Mouse (Mus musculus) lung, postnatal 14 days (tissue): ENCODE measurements around the gene Krtap19-3.

Source experiments
- DNase-seq: peaks from one replicate; pipeline ENCODE4 v3.0.0; 2021

The Krtap19-3 gene

GRCm38 (mm10) chr16:88877938-88878337, at the start of gene Krtap19-3:
Gene Krtap19-3 (minus strand): TSS chr16:88878038.
- no peak for DNase-seq

GRCm38 (mm10) chr16:88896357-88896756, 18.5 kb upstream of the Krtap19-3 start, which contains the start of gene Krtap19-5:
Gene Krtap19-5 (minus strand): TSS chr16:88896457.
- DNase-seq = no peak

GRCm38 (mm10) chr16:88886870-88887269, 9.0 kb upstream of the Krtap19-3 start:
- no peak for DNase-seq

DNA sequence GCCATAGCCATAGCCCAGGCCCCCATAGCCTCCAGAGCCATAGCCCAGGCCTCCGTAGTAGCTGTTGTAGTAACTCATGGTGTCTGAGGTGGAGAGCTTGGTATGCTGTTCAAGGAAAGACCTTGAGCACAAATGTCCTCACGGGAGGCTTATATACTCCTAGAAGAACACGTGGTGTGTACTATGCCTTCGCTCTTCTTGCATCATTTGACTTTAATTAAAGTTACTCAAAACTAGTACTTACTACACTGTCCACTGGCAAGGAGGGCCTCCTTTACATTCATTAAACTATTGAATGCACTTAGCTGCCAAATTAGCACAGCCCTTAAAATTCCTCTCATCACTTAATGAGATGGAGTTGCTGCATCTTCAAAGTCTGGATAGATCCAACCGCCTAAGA, 7.2 kb upstream of the Krtap19-3 start, which contains the start of gene Krtap19-4:
Gene Krtap19-4 (minus strand): TSS at position 101 of the 400 bp plus-strand sequence.
- no peak for DNase-seq

DNA sequence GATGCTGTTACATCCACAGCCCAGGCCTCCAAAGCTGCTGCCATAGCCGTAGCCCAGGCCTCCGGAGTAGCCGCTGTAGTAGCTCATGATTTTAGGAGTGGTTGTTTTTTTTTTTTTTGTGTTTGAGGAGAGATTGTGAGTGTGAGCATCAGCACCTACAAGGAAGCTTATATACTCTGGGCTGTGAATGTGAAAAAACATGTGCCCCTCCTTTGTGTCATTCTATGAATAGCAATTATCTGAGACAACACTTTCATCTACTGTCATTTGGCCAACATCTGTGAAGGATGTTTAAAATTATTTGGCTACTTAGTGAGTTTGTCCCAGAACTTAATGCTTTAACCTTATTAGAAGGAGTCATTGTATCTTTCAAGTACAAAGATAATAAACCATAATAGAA, 3.7 kb downstream of the Krtap19-3 start, which contains the start of gene Krtap19-2:
Gene Krtap19-2 (minus strand): TSS at position 101 of the 400 bp plus-strand sequence.
- no peak for DNase-seq

GRCm38 (mm10) chr16:88869311-88869710, 8.5 kb downstream of the Krtap19-3 start, which contains the start of gene Krtap19-1:
Gene Krtap19-1 (minus strand): TSS chr16:88869411.
- DNase-seq = no peak

DNA sequence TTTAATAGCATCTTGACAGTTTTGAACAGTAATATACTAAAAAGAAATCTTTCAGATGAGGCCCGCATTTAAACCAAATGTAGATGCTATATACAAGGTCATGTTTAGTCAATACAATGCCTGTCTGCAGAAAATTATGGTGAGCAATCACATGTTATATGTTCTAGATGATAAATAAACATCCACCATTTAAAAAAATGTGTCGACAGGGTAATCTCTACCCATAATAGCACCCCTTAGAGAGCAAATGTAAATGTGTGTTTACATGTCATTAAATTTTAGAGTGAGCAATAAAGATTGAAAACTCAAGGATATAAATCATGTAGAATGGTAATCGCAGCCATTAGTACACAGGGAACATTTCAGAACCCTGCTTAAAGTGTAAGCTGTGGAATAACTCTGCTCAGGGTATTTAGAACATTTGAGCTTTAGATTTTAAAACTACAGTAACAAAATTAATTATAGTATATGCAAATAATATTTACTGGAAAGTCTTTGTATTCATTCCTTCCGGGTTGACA, 12.9 kb downstream of the Krtap19-3 start:
- DNase-seq = no peak

- DNase-seq = peak; percentile 1
Observed at GRCm38 (mm10) chr16:88851450-88851849, 26.4 kb downstream of the Krtap19-3 start.

DNA sequence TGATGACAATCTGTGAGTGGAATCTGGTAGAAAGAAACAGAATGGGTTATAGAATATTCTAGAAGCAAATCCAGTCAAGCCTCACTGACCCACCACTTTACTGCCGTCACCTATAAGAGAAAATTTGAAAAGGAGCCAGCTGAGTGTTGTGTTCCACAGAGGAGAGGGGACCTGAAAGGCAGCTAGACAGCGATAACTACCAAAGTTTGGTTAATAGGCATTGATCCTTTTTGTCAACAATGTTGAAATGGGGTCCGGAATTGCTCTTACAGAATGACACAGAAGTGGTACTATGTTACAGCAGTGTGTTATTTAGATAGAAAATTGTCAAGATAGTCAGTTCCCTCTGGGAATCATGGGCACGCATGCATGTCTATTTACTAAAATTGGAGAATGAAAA, 29.3 kb downstream of the Krtap19-3 start:
- DNase-seq = no peak

- DNase-seq = no peak
Observed at GRCm38 (mm10) chr16:88847363-88847762, 30.5 kb downstream of the Krtap19-3 start.
